Mouse (Mus musculus) spleen, adult 2 months (tissue): ENCODE measurements around the gene Hipk1.

Experiments
- CTCF ChIP-seq: fragments of 200-500 bp; IDR thresholded peaks from 2 replicates; pipeline ENCODE4 v1.5.1; 2011; ENCODE audit warnings: mild to moderate bottlenecking, inconsistent platforms; ENCODE audit not compliant: insufficient read depth, insufficient read length, insufficient replicate concordance; ENCODE audit errors: extremely low read depth
- POLR2A ChIP-seq: fragments of 200-500 bp; IDR thresholded peaks from 2 replicates; pipeline ENCODE4 v1.6.1; 2011; ENCODE audit warnings: low read depth, low read length, inconsistent platforms

GRCm38 (mm10) chr3:103810967-103811366, 19.6 kb upstream of the Hipk1 start:
- TF ChIP-seq CTCF (no peak), POLR2A (no peak)
